Mouse (Mus musculus) telencephalon, adult 2 months (tissue): ENCODE measurements around the gene C1qc.
A peak's percentile ranks its signal among the peaks of the same experiment; 100 is the strongest.

Source experiments
- DNase-seq: peaks from one replicate; pipeline ENCODE4 v3.0.0-alpha.2; 2011; ENCODE audit warnings: low read depth, low spot score

Gene C1qc

GRCm38 (mm10) chr4:136895861-136896260 lies 3.0 kb upstream of the C1qc start:
- no peak for DNase-seq

GRCm38 (mm10) chr4:136894821-136895220 lies 2.0 kb upstream of the C1qc start:
- no peak for DNase-seq

- no peak for DNase-seq
Measured at GRCm38 (mm10) chr4:136893691-136894543, 1.1 kb upstream of the C1qc start.

GRCm38 (mm10) chr4:136892371-136892770 lies 494 bp downstream of the C1qc start:
- no peak for DNase-seq

GRCm38 (mm10) chr4:136891115-136891514 lies 1.8 kb downstream of the C1qc start:
- DNase-seq, result no peak

- DNase-seq, result no peak
Measured at GRCm38 (mm10) chr4:136889981-136890380, 2.9 kb downstream of the C1qc start.

- DNase-seq, result no peak
Measured at GRCm38 (mm10) chr4:136887714-136888113, 5.2 kb downstream of the C1qc start.

GRCm38 (mm10) chr4:136886101-136886500 lies 6.8 kb downstream of the C1qc start, which contains the start of gene C1qb:
Gene C1qb (minus strand): TSS chr4:136886187.
- peak; percentile 68 for DNase-seq

GRCm38 (mm10) chr4:136878601-136879000 lies 14.3 kb downstream of the C1qc start:
- DNase-seq, result no peak

GRCm38 (mm10) chr4:136878171-136878570 lies 14.7 kb downstream of the C1qc start:
- DNase-seq, result no peak

- no peak for DNase-seq
Measured at GRCm38 (mm10) chr4:136876971-136877370, 15.9 kb downstream of the C1qc start.

- DNase-seq, result no peak
Measured at GRCm38 (mm10) chr4:136875012-136875411, 17.9 kb downstream of the C1qc start.

- DNase-seq, result no peak
Measured at GRCm38 (mm10) chr4:136868371-136868770, 24.5 kb downstream of the C1qc start.

- no peak for DNase-seq
Measured at GRCm38 (mm10) chr4:136867690-136868345, 25.0 kb downstream of the C1qc start.

GRCm38 (mm10) chr4:136865531-136865930 lies 27.3 kb downstream of the C1qc start:
- no peak for DNase-seq

- DNase-seq, result no peak
Measured at GRCm38 (mm10) chr4:136864751-136865470, 28.0 kb downstream of the C1qc start.

GRCm38 (mm10) chr4:136863517-136863916 lies 29.3 kb downstream of the C1qc start:
- no peak for DNase-seq

GRCm38 (mm10) chr4:136862411-136862810 lies 30.5 kb downstream of the C1qc start:
- no peak for DNase-seq

- no peak for DNase-seq
Measured at GRCm38 (mm10) chr4:136861806-136862205, 31.1 kb downstream of the C1qc start.

GRCm38 (mm10) chr4:136860022-136860421 lies 32.8 kb downstream of the C1qc start:
- DNase-seq, result no peak

- DNase-seq, result no peak
Measured at GRCm38 (mm10) chr4:136855081-136855480, 37.8 kb downstream of the C1qc start.

- DNase-seq, result no peak
Measured at GRCm38 (mm10) chr4:136852989-136853388, 39.9 kb downstream of the C1qc start.
